Mouse (Mus musculus) G1E (cell line): ENCODE data around the gene Plk5. TPM values are rescaled to one million over a fixed set of nuclear protein-coding genes. Genes with fewer than 3 reads are reported as not detected.
A peak's percentile ranks its signal among the peaks of the same experiment; 100 is the strongest.
"Not testable (repeated sequence)": the region's sequence is repeated elsewhere in the genome, so short reads cannot be mapped to it uniquely, and the experiment has no call there.

Experiments
- ATAC-seq: 2 replicates; pipeline ENCODE4 v1.8.0; 2016; ENCODE audit warnings: mild to moderate bottlenecking; ENCODE audit not compliant: insufficient number of reproducible peaks, poor library complexity, low FRiP score, severe bottlenecking; ENCODE audit errors: extremely low read depth
- DNase-seq: peaks from one replicate; pipeline ENCODE4 v3.0.0; 2012; ENCODE audit warnings: low spot score
- H3K27me3 ChIP-seq: 2 replicates; pipeline ENCODE4 v1.6.1; 2012; ENCODE audit warnings: mild to moderate bottlenecking, low read length, inconsistent platforms; ENCODE audit not compliant: insufficient read depth
- H3K36me3 ChIP-seq: replicated peaks from 2 replicates; pipeline ENCODE3; 2012; ENCODE audit warnings: mild to moderate bottlenecking, inconsistent platforms
- H3K4me1 ChIP-seq: 2 replicates; pipeline ENCODE4 v1.6.1; 2012; ENCODE audit warnings: low read depth, low read length, inconsistent platforms, mixed read lengths; ENCODE audit not compliant: insufficient read depth
- H3K4me3 ChIP-seq: 2 replicates; pipeline ENCODE4 v1.5.1; 2012; ENCODE audit warnings: low read depth, mild to moderate bottlenecking, inconsistent platforms, low read length, moderate library complexity, mixed read lengths
- H3K9me3 ChIP-seq: replicated peaks from 2 replicates; pipeline ENCODE4 v1.6.1; 2012; ENCODE audit warnings: inconsistent platforms
- CTCF ChIP-seq: IDR thresholded peaks from 2 replicates; pipeline ENCODE4 v1.5.1; 2012; ENCODE audit warnings: low read depth, low read length, inconsistent platforms, mixed read lengths
- GATA1 ChIP-seq: IDR thresholded peaks from 2 replicates; pipeline ENCODE4 v1.6.1; 2012; ENCODE audit warnings: borderline replicate concordance, low read length, inconsistent platforms, mixed read lengths
- GATA2 ChIP-seq: IDR thresholded peaks from 2 replicates; pipeline ENCODE4 v1.6.1; 2012; ENCODE audit warnings: low read depth, low read length, inconsistent platforms, borderline replicate concordance
- POLR2AphosphoS5 ChIP-seq: IDR thresholded peaks from 2 replicates; pipeline ENCODE4 v1.6.1; 2012; ENCODE audit warnings: low read depth, low read length, inconsistent platforms; ENCODE audit not compliant: insufficient replicate concordance
- TAL1 ChIP-seq: conservative IDR thresholded peaks from 2 replicates; pipeline ENCODE4 v1.6.1; 2012; ENCODE audit warnings: low read depth, low read length, inconsistent platforms, mixed read lengths
- polyA plus RNA-seq: library from polyadenylated mRNA; stranded (reverse); fragments of >175 nt; gene quantifications from 2 replicates; pipeline ENCODE4 v1.2.3, GENCODE M21; 2012
- total RNA-seq, 2 experiments: library from RNA; stranded (forward) in 1 of 2; stranded (reverse) in 1 of 2; fragments of 200-1000 nt in 1 of 2; fragments of >200 nt in 1 of 2; fragmentation: Nextera tagmentation in 1 of 2; gene quantifications; 2 replicates each; pipeline ENCODE4 v1.2.3; 2014 to 2017

The Plk5 gene
- total and polyA plus RNA-seq, 3 experiments, result not detected

DNA sequence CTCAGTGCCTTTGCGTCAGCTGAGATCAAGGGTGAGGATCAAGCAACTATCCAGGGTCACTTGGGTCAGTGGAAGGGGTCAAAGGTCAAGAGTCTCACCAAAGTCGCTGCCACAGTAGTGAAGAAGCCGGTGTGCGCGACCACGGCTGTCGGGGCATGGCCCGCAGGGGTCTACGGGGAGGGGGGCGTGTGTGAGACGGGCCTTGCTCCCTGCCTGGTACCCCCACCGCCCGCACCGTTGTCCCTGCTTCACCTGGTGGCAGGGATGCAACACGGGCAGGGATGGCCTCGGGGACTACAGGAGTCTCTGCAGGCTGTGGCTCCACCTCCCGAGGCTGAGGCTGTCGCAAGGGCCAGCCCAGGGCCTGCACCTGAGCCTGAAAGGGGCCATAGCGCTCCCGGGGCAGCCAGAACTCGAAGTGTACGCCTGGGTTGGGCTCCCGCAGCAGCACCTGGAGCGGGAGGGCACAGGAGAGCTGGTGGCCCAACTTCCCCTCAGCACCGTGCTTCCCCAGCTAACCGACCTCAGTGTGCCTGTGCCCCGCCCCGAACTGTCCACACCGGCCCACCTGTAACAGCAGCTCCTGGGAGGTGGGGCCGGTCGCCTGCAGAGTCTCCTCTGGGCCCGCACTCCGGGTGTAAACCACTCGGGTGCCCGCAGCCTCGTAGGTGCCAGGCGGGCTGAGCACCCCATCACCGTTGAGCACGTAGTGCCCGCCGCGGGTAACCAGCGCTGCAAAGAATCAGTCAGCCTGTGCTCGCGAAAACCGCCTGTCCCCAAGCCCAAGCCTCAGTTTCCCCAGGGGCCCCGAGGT is 14.6 kb upstream of the Plk5 start:
- DNase-seq (no peak), ATAC-seq (no peak)
- peaks cover 16% of the 10 kb centered on the region for H3K9me3 ChIP-seq
- peaks cover 77% of the 10 kb centered on the region for H3K4me1 ChIP-seq
- H3K4me3 ChIP-seq, result peak overlapping the region; percentile 69; the same call in 1 of the 2 replicates
- H3K36me3 ChIP-seq, result peaks cover 39% of the 10 kb centered on the region
- H3K27me3 ChIP-seq, result peaks cover 3% of the 10 kb centered on the region; the same call in 1 of the 2 replicates
- no peak for TF ChIP-seq GATA1
- no peak for TF ChIP-seq GATA2
- no peak for TF ChIP-seq POLR2AphosphoS5
- no peak for TF ChIP-seq TAL1
- TF ChIP-seq CTCF, result no peak

DNA sequence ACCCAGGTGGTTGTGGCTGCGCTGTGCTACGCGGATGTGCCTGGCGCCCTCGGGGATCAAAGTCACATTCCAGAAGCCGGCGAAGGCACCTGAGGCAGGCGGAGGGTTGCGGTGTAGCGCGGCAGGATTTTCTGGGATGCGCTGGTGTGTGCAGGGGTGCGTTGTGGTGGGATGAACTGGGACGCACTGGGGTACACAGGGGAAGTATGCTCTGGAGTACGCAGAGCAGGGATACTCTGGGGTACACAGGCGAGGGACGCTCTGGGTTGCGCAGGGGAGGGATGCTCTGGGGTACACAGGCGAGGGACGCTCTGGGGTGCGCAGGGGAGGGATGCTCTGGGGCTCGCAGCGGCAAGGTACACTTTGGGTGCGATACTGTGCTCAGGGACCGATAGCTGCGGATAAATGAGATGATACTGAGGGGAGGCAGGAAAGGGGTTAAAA is 13.9 kb upstream of the Plk5 start:
- Histone ChIP-seq H3K4me1 (peaks cover 79% of the 10 kb centered on the region), H3K4me3 (peak overlapping the region; percentile 69), H3K27me3 (peaks cover 3% of the 10 kb centered on the region; the same call in 1 of the 2 replicates), H3K9me3 (peaks cover 16% of the 10 kb centered on the region), H3K36me3 (peaks cover 33% of the 10 kb centered on the region)
- no peak for TF ChIP-seq POLR2AphosphoS5
- TF ChIP-seq GATA1, result no peak
- no peak for TF ChIP-seq TAL1
- TF ChIP-seq GATA2, result no peak
- TF ChIP-seq CTCF, result no peak
- DNase-seq (no peak), ATAC-seq (no peak)

DNA sequence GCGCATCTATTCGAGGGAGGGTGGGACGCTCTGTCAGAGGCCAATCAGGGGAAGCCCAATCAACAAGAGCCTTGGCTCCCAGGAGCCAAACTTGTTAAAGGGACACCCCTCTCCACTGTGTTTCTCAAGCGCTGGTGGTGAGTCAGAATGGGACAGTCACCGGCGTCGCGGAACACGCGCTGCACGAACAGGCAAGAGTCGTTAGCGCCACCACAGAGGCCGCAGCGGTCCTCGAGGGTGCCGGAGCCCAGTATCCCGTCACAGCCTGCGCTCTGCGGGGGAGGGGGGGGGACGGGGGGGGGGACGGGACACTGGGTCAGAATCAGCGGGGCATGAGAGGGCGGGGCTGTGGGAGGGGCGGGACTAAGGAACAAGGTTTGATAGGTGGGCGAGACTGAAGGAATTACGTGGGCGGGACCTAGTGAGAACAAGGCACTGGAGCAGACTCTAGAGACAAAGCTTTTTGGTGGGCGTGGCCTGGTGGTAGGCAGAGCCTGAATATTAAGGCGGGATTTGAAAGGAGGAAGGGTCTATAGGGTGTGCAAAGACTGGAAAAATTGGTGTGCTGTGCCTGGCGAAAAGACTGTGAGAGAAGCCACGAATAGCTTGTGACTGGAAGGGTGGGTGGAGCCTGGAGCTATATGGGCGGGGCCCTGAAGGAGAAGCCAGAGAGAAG is 13.4 kb upstream of the Plk5 start:
- TF ChIP-seq POLR2AphosphoS5, result no peak
- peaks cover 84% of the 10 kb centered on the region for H3K4me1 ChIP-seq
- peaks cover 32% of the 10 kb centered on the region for H3K36me3 ChIP-seq
- peak overlapping the region; percentile 73 for H3K4me3 ChIP-seq
- H3K27me3 ChIP-seq, result peaks cover 3% of the 10 kb centered on the region; the same call in 1 of the 2 replicates
- peak; percentile 79 for DNase-seq
- peak; percentile 63 for ATAC-seq
- H3K9me3 ChIP-seq, result peaks cover 16% of the 10 kb centered on the region

DNA sequence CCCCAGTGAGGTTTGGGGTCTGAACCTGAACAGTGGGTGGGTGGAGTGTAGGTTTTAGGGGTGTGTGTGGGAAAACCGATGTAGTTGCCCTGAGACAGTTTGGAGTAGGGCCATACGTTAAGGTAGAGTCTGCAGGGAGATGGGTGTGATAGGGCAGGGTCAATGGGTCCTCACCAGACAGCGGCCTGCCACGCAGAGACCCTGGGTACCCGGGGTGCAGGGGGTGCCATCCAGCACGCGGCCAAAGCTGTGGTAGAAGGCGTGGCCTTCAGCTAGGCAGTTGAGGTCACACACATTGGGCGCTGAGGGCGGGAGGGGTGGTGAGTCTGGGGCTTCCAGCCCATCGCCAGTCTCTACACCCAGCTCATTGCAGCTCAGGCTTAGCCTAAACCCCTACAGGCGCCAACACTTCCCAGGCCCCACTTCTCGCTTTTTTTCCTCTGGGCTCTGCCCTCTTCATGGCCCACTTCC is 12.8 kb upstream of the Plk5 start:
- peaks cover 32% of the 10 kb centered on the region for H3K36me3 ChIP-seq
- peaks cover 16% of the 10 kb centered on the region for H3K9me3 ChIP-seq
- H3K4me3 ChIP-seq, result peak overlapping the region; percentile 73
- TF ChIP-seq TAL1 (no peak), POLR2AphosphoS5 (no peak), GATA1 (no peak), GATA2 (no peak)
- no peak for ATAC-seq
- H3K4me1 ChIP-seq, result peaks cover 86% of the 10 kb centered on the region
- peaks cover 4% of the 10 kb centered on the region for H3K27me3 ChIP-seq
- peak; percentile 65 for DNase-seq

DNA sequence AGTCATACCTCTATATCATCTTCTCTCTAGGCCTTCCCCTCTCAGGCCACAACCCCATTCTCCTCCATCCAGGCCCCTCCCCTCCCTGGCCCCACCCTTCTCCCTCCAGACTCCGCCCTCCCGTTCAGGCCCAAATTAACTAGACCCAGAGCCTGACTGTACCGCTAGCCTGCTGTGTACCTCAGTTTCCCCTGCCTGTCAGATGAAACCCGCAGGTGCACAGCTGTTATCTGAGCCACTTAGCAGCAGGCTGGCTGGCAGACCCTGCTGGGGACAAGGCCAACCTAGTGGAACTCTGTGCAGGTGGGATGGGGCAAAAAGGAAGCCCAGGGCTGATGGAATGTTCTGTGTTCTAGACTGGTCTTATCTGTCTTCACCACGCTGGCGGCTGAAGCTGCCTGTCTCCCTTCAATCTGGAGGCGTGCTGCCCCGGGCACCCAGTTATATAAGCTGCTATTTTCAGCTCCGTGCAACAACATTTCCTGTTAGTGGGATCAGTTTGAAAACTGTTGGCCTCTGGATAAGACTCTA is 12.1 kb upstream of the Plk5 start:
- peaks cover 16% of the 10 kb centered on the region for H3K9me3 ChIP-seq
- peak; percentile 41 for ATAC-seq
- peak overlapping the region; percentile 73 for H3K4me3 ChIP-seq
- peak; percentile 76 for DNase-seq
- H3K4me1 ChIP-seq, result peaks cover 91% of the 10 kb centered on the region
- TF ChIP-seq TAL1 (peak; percentile 85), GATA1 (no peak), CTCF (no peak)
- peaks cover 32% of the 10 kb centered on the region for H3K36me3 ChIP-seq
- peaks cover 12% of the 10 kb centered on the region for H3K27me3 ChIP-seq

DNA sequence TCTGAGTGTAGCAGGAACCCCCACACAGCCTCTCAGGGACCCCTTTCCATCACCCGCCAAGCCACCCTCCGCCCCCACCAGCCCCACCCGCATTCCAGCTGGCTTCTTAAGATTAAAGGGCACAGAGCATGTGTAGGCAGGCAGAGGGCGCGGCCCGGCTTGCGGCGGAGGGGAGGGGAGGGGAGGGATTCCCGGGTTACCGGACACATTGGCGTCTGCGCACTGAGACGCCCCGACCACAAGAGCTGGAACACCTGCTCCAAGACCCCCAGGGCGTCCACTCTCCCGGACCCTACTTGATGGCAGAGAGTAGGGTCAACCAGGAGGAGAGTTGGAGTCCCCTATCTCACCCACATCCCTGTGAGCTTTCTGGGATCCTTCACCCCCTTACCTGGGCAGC is 11.1 kb upstream of the Plk5 start:
- H3K9me3 ChIP-seq, result peaks cover 16% of the 10 kb centered on the region
- H3K27me3 ChIP-seq, result peaks cover 17% of the 10 kb centered on the region
- peak; percentile 74 for DNase-seq
- peaks cover 91% of the 10 kb centered on the region for H3K4me1 ChIP-seq
- H3K4me3 ChIP-seq, result peak overlapping the region; percentile 73
- TF ChIP-seq TAL1 (no peak; the same call in 1 of the 2 replicates), GATA2 (no peak), CTCF (no peak), POLR2AphosphoS5 (no peak), GATA1 (no peak)
- ATAC-seq, result no peak
- peaks cover 30% of the 10 kb centered on the region for H3K36me3 ChIP-seq

DNA sequence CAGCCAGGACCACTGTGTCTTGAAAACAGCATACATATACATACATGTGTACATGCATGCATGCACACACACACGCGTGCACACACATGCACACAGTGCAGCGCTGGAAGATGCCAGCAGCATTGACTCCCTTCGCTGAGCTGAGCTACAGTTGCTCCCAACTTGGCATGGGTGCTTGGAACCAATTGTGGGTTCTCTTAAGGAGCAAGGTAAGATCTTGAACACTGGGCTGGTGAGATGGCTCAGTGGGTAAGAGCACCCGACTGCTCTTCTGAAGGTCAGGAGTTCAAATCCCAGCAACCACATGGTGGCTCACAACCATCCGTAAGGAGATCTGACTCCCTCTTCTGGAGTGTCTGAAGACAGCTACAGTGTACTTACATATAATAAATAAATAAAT is 10.3 kb upstream of the Plk5 start:
- Histone ChIP-seq H3K9me3 (peaks cover 16% of the 10 kb centered on the region), H3K4me1 (peaks cover 89% of the 10 kb centered on the region), H3K27me3 (peaks cover 22% of the 10 kb centered on the region), H3K36me3 (peaks cover 25% of the 10 kb centered on the region)
- ATAC-seq, DNase-seq, H3K4me3 ChIP-seq: not testable (repeated sequence)
